Mouse (Mus musculus) urinary bladder, postnatal 14 days (tissue): Measurements from ENCODE around the gene Rdh16f1.
"Not testable (repeated sequence)": the region's sequence is repeated elsewhere in the genome, so short reads cannot be mapped to it uniquely, and the experiment has no call there.

Source experiments
- DNase-seq: peaks from one replicate; pipeline ENCODE4 v3.0.0; 2021; ENCODE audit warnings: low spot score

The Rdh16f1 gene

DNA sequence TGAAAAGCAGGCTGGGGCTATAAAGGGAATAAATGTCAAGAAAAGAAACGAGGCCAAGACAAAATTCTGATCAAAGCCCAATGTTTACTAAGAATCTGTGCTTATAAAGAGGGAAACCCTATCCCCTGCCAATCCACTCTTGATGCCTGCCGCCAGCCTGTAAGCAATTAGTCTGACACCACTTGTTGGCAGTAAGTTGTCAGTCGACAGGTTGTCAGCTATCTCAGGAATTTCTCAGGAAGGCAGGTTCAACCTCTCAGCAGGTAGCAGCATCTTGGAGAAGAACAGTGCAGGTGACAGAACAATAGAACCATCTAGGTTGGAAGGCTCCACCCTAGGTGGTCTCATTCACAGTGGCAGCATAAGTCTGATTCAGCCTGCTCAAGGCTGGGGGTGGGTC, 69.5 kb downstream of the Rdh16f1 start:
- no peak for DNase-seq

DNA sequence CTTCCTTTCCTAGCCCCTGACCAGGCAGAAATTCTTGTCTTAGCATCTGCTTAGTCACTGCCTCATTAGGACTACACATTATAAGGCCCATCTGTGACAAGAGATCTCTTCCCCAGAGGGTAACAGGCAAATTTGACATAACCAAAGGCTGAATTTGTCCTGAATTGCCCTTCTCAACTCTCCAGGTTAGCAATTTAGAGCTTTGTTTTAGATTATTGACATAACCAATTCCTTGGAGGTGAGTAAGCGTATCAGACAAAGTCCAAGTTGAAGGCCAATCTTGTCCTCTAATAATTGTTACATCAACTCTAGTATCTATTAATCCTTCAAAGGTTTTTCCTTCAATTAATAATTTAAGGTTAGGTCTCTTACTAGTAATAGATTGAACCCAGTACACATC, 74.6 kb downstream of the Rdh16f1 start:
- not testable (repeated sequence) for DNase-seq

DNA sequence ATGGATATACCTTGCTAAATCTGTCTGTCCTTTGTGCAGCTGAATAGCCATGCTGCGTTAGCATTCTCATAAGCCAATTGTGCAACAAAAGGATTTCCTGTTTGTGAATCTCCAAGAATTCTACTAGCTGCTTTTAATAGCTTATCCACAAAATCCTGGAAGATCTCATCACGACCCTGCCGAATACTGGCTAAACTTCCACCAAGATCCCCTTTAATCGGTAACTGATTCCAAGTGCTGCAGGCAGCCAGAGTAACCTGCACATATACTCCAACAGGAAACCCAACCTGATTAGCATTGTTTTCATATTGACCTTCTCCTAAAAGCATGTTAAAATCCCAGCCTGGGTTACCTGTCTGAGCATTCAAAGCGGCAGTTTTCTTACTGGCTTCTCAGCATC, 75.7 kb downstream of the Rdh16f1 start:
- no peak for DNase-seq

DNA sequence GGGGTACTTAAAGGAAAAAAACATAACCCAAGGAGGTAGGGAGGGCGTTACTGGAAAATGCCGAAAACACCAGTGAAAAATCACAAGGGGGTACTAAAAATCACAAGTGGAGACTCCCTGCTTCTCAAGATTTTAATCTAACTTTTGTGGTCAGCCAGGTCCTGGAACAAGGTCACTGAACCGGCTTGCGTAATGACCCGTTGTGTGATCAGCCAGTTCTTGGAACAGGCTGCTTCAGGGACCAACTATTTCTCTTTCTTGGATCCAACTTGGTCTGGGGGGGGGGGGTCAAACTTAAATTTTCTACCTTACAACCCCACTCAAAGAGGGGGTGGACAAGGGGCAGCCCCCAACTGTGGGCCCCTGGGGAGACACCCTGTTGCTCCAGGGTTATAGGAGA, 78.2 kb downstream of the Rdh16f1 start:
- DNase-seq = not testable (repeated sequence)

DNA sequence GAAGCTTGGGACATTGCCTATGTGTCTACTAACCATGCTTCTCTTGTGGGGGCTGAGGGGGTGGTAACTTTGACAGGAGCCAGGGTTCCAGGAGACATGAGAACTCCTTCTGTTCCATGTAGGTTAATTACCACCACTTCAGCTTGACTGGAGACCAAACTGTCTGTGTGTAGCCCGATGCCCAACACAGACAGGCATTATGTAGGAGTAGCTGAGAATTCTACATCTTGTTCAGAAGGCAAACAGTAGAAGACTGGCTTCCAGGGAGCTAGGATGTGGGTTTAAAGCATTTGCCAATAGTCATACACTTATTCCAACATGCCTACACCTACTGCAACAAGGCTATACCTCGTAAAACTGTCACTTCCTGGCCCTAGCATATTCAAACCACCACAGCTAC, 79.0 kb downstream of the Rdh16f1 start:
- DNase-seq = no peak

GRCm38 (mm10) chr10:127840776-127841175, 81.2 kb downstream of the Rdh16f1 start:
- no peak for DNase-seq
